Mouse (Mus musculus) testis, adult 2 months (tissue): ENCODE data around the gene Ap1s3.

Experiments used
- CTCF ChIP-seq: fragments of 200-500 bp; IDR thresholded peaks from 2 replicates; pipeline ENCODE4 v1.5.1; 2012; ENCODE audit warnings: low read depth, mild to moderate bottlenecking, inconsistent platforms, low read length, moderate library complexity; ENCODE audit not compliant: control insufficient read depth, insufficient read depth, insufficient replicate concordance
- POLR2A ChIP-seq: fragments of 200-500 bp; IDR thresholded peaks from 2 replicates; pipeline ENCODE4 v1.6.1; 2012; ENCODE audit warnings: low read depth, mild to moderate bottlenecking, inconsistent platforms, low read length, moderate library complexity; ENCODE audit not compliant: control insufficient read depth

GRCm38 (mm10) chr1:79598385-79599178 lies 73.2 kb downstream of the Ap1s3 start:
- TF ChIP-seq CTCF: no peak
- no peak for TF ChIP-seq POLR2A
